Mouse (Mus musculus) kidney, adult 8-10 months (tissue): Measurements from ENCODE around the gene Frmd8.

ENCODE experiments used
- DNase-seq, 2 experiments: peaks; one replicate each; pipeline ENCODE4 v3.0.0; 2022

Gene Frmd8

GRCm38 (mm10) chr19:5804371-5804899 lies 70.6 kb downstream of the Frmd8 start:
- DNase-seq, result no peak

- no peak for DNase-seq
These were observed 71.2 kb downstream of the Frmd8 start for GRCm38 (mm10) chr19:5803881-5804279.

- peak; percentile 99 to 100 for DNase-seq
These were observed 71.8 kb downstream of the Frmd8 start for GRCm38 (mm10) chr19:5803041-5803880.

- DNase-seq, result no peak
These were observed 72.4 kb downstream of the Frmd8 start for GRCm38 (mm10) chr19:5802787-5803040.

GRCm38 (mm10) chr19:5802011-5802786 lies 72.9 kb downstream of the Frmd8 start:
- peak; percentile 93 to 97 for DNase-seq

- DNase-seq, result no peak
These were observed 73.6 kb downstream of the Frmd8 start for GRCm38 (mm10) chr19:5801432-5801964.

- peak in 1 of 2 experiments; percentile 10 for DNase-seq
These were observed 74.2 kb downstream of the Frmd8 start for GRCm38 (mm10) chr19:5800632-5801431.

- DNase-seq, result no peak
These were observed 74.8 kb downstream of the Frmd8 start for GRCm38 (mm10) chr19:5800350-5800631.
